Mouse (Mus musculus) heart, embryonic 14.5 days (tissue): ENCODE measurements at regions not wholly inside any gene's neighbourhood (a gene's known extent, or its start where the extent isn't known, plus 50 kb on each side); places are given as distances from the start of the nearest gene placed in this dataset.

Experiments
- ATAC-seq: fragments of 200-750 bp; cut with Nextera tagmentation; 2 replicates; pipeline ENCODE4 v1.8.0; 2017; ENCODE audit warnings: low read depth, moderate TSS enrichment; ENCODE audit not compliant: insufficient number of reproducible peaks, insufficient read depth, low FRiP score
- H3K27ac ChIP-seq, 2 experiments: fragments of 200-500 bp in 1 of 2; fragments of 300-500 bp in 1 of 2; sonication (generic) in 1 of 2; replicated peaks in 1 of 2; 2 replicates each; pipeline ENCODE4 v1.5.1; 2012 to 2014; ENCODE audit warnings: low read depth in 2 of 2, low read length in 2 of 2, control low read depth in 1 of 2, mild to moderate bottlenecking in 1 of 2, mixed read lengths in 1 of 2; ENCODE audit not compliant: control insufficient read depth in 1 of 2, insufficient read depth in 1 of 2
- H3K27me3 ChIP-seq: fragments of 300-500 bp; sonication (generic); 2 replicates; pipeline ENCODE4 v1.6.1; 2014; ENCODE audit warnings: mild to moderate bottlenecking, low read length, control low read depth; ENCODE audit not compliant: control insufficient read depth, insufficient read depth
- H3K36me3 ChIP-seq: fragments of 300-500 bp; sonication (generic); 2 replicates; pipeline ENCODE4 v1.6.1; 2014; ENCODE audit warnings: mild to moderate bottlenecking, control low read depth, low read length, mixed read lengths; ENCODE audit not compliant: control insufficient read depth, insufficient read depth
- H3K4me1 ChIP-seq, 2 experiments: fragments of 200-500 bp in 1 of 2; fragments of 300-500 bp in 1 of 2; sonication (generic) in 1 of 2; 2 replicates each; pipeline ENCODE4 v1.6.1; 2012 to 2014; ENCODE audit warnings: low read length in 2 of 2, control low read depth in 1 of 2, mixed read lengths in 1 of 2; ENCODE audit not compliant: control insufficient read depth in 2 of 2, insufficient read depth in 2 of 2
- H3K4me2 ChIP-seq: fragments of 300-500 bp; sonication (generic); 2 replicates; pipeline ENCODE4 v1.6.1; 2014; ENCODE audit warnings: mild to moderate bottlenecking, low read length
- H3K4me3 ChIP-seq, 2 experiments: fragments of 200-500 bp in 1 of 2; fragments of 300-500 bp in 1 of 2; sonication (generic) in 1 of 2; 2 replicates each; pipeline ENCODE4 v1.5.1; 2012 to 2014; ENCODE audit warnings: low read length in 2 of 2, mild to moderate bottlenecking in 2 of 2, control low read depth in 1 of 2, low read depth in 1 of 2, moderate library complexity in 1 of 2; ENCODE audit not compliant: control insufficient read depth in 1 of 2, insufficient read depth in 1 of 2
- H3K9ac ChIP-seq: fragments of 300-500 bp; sonication (generic); 2 replicates; pipeline ENCODE4 v1.6.1; 2014; ENCODE audit warnings: mild to moderate bottlenecking, low read length
- H3K9me3 ChIP-seq: fragments of 300-500 bp; sonication (generic); 2 replicates; pipeline ENCODE4 v1.6.1; 2016; ENCODE audit warnings: low read length, control low read depth; ENCODE audit not compliant: control insufficient read depth
- WGBS: fragments of 180-500 bp; shearing (Covaris S2); extraction: QIAGEN DNeasy Blood & Tissue Kit; methylation state at CpG from one replicate; pipeline ENCODE4 v1.1.7; 2014; 5-methylcytosine and 5-hydroxymethylcytosine counted together

DNA sequence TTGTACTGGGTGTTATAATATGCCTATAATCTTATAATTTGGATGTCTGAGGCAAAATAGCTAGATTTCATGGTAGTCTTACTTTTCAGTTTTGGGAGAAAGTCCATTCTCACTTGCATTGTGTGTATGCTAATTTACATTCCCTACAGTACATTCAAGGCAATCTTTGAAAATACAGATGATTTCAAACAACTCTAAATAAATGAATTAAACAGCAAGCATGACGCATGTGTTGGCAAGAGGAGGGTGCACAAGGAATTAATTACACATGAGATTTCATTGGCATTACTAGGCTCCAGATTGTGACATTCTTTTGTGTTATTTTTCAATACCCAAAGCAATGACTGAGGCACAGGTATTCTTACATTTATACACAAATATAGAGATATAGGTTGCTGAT lies 495.2 kb upstream of the Cypt12 start:
- Histone ChIP-seq H3K9ac (no peak overlapping the region), H3K4me2 (no peak overlapping the region), H3K9me3 (no peaks in the 10 kb centered on the region), H3K27ac (no peak overlapping the region), H3K4me1 (no peaks in the 10 kb centered on the region), H3K27me3 (no peaks in the 10 kb centered on the region), H3K4me3 (no peak overlapping the region), H3K36me3 (no peaks in the 10 kb centered on the region)
- ATAC-seq, result no peak
- WGBS, result 90% methylated on average over 1 of the region's 1 CpGs

DNA sequence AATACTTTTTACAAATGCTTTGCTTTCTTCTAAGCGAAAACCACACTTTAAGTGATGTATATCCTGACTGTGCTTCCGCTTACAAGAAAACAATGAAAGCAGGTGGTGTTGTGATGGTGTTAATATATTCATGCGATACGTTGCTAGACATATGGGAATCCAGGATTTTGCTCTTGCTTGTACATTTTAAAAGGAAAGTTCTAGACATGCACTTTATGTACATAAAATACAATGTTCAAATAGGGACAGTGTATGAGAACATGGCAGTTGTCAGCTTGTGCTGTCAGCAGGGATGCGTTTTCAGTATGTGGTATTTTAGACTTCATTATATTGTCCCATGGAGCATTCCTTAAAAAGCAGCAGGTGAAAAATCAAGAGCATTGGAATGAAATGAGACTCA lies 487.7 kb upstream of the Cypt12 start:
- Histone ChIP-seq H3K9me3 (no peaks in the 10 kb centered on the region), H3K27me3 (no peaks in the 10 kb centered on the region), H3K27ac (no peak overlapping the region), H3K4me2 (no peak overlapping the region), H3K36me3 (no peaks in the 10 kb centered on the region), H3K4me3 (no peak overlapping the region), H3K9ac (no peak overlapping the region), H3K4me1 (no peaks in the 10 kb centered on the region)
- 88% methylated on average over 5 of the region's 5 CpGs for WGBS
- no peak for ATAC-seq

DNA sequence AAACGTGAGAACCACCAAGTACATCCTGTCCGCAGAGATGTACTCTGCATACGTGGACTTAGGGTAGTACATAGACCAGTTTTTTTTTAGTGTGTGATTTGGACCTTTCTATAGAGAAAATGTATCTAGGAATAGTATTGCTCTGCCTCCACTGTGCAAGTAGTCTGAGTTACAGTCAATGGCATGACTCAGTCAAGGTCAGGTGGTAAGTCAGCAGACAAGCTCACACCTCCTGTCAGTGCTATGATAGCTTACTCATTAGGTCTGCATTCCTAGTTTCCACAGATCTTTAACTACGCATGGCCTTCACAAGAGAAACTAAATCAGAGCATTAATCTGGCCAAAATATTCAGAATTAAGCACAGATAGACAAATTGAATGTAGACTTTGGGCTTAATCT lies 486.8 kb upstream of the Cypt12 start:
- Histone ChIP-seq H3K36me3 (no peaks in the 10 kb centered on the region), H3K4me2 (no peak overlapping the region), H3K27ac (no peak overlapping the region), H3K27me3 (no peaks in the 10 kb centered on the region), H3K9me3 (no peaks in the 10 kb centered on the region), H3K4me1 (no peaks in the 10 kb centered on the region), H3K4me3 (no peak overlapping the region), H3K9ac (no peak overlapping the region)
- 76% methylated on average over 4 of the region's 4 CpGs for WGBS
- no peak for ATAC-seq

GRCm38 (mm10) chr3:17473812-17474211 lies 474.4 kb upstream of the Cypt12 start:
- H3K4me3 ChIP-seq, result no peak overlapping the region
- no peak for ATAC-seq
- H3K4me2 ChIP-seq, result no peak overlapping the region
- H3K27ac ChIP-seq, result no peak overlapping the region
- 82% methylated on average over 2 of the region's 2 CpGs for WGBS
- H3K27me3 ChIP-seq, result no peaks in the 10 kb centered on the region
- no peaks in the 10 kb centered on the region for H3K36me3 ChIP-seq
- H3K4me1 ChIP-seq, result no peaks in the 10 kb centered on the region
- no peaks in the 10 kb centered on the region for H3K9me3 ChIP-seq
- H3K9ac ChIP-seq, result no peak overlapping the region

GRCm38 (mm10) chr3:17489240-17490142 lies 458.7 kb upstream of the Cypt12 start:
- ATAC-seq, result no peak
- no peak overlapping the region for H3K4me3 ChIP-seq
- H3K9me3 ChIP-seq, result no peaks in the 10 kb centered on the region
- H3K27ac ChIP-seq, result no peak overlapping the region
- WGBS, result 19% methylated on average over 4 of the region's 4 CpGs
- no peak overlapping the region for H3K4me2 ChIP-seq
- H3K36me3 ChIP-seq, result no peaks in the 10 kb centered on the region
- no peaks in the 10 kb centered on the region; a peak in 2 of 4 replicates for H3K4me1 ChIP-seq
- no peak overlapping the region for H3K9ac ChIP-seq
- H3K27me3 ChIP-seq, result no peaks in the 10 kb centered on the region

GRCm38 (mm10) chr3:17490632-17491031 lies 457.6 kb upstream of the Cypt12 start:
- H3K4me1 ChIP-seq, result no peaks in the 10 kb centered on the region; a peak in 2 of 4 replicates
- no peaks in the 10 kb centered on the region for H3K27me3 ChIP-seq
- H3K4me2 ChIP-seq, result no peak overlapping the region
- no peak overlapping the region for H3K27ac ChIP-seq
- no peaks in the 10 kb centered on the region for H3K36me3 ChIP-seq
- H3K9me3 ChIP-seq, result no peaks in the 10 kb centered on the region
- H3K4me3 ChIP-seq, result no peak overlapping the region
- H3K9ac ChIP-seq, result no peak overlapping the region
- no peak for ATAC-seq

GRCm38 (mm10) chr3:17498291-17498690 lies 449.9 kb upstream of the Cypt12 start:
- WGBS, result 74% methylated on average over 3 of the region's 3 CpGs
- H3K27ac ChIP-seq, result no peak overlapping the region

DNA sequence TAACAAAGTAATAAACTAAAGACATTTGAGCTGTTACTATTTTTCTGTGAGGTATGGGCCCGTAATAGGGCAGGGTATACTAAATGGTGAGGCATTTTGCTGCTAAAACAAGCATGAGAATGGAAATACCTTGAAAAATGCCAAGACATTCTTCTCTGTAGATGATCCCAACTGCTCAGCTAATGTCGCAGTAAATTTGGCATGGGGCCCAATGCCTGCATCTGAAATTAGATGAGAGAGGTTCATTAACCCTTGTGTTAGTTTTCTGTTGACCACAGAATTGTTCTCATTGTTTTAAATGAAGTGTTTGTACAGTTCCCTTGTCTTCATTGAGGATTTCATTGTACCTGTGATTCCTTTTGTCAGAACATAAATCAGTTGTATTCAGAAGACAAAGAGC lies 446.7 kb upstream of the Cypt12 start:
- no peak for ATAC-seq
- Histone ChIP-seq H3K4me3 (no peak overlapping the region), H3K9me3 (no peaks in the 10 kb centered on the region), H3K36me3 (no peaks in the 10 kb centered on the region), H3K27me3 (no peaks in the 10 kb centered on the region), H3K4me2 (no peak overlapping the region), H3K27ac (no peak overlapping the region), H3K4me1 (no peaks in the 10 kb centered on the region), H3K9ac (no peak overlapping the region)
- WGBS, result 57% methylated on average over 2 of the region's 2 CpGs

More at GRCm38 (mm10) chr3:17498291-17498690, 449.9 kb upstream of the Cypt12 start:
- no peaks in the 10 kb centered on the region for H3K4me1 ChIP-seq
- no peaks in the 10 kb centered on the region for H3K27me3 ChIP-seq
- no peak overlapping the region for H3K4me2 ChIP-seq
- H3K36me3 ChIP-seq, result no peaks in the 10 kb centered on the region
- H3K9me3 ChIP-seq, result no peaks in the 10 kb centered on the region
- H3K9ac ChIP-seq, result no peak overlapping the region
- no peak overlapping the region for H3K4me3 ChIP-seq
- ATAC-seq, result no peak
